Mouse (Mus musculus) small intestine, adult 2 months (tissue): ENCODE measurements around the gene Masp1.

ENCODE experiments used
- CTCF ChIP-seq: fragments of 200-500 bp; IDR thresholded peaks from 2 replicates; pipeline ENCODE4 v1.5.1; 2012; ENCODE audit warnings: low read depth, mild to moderate bottlenecking, control low read depth, inconsistent platforms, low read length, moderate library complexity, mixed read lengths; ENCODE audit not compliant: insufficient replicate concordance, insufficient read length; ENCODE audit errors: extremely low read depth
- POLR2A ChIP-seq: fragments of 200-500 bp; IDR thresholded peaks from 2 replicates; pipeline ENCODE4 v1.6.1; 2012; ENCODE audit warnings: low read depth, mild to moderate bottlenecking, control low read depth, inconsistent platforms, low read length, moderate library complexity

DNA sequence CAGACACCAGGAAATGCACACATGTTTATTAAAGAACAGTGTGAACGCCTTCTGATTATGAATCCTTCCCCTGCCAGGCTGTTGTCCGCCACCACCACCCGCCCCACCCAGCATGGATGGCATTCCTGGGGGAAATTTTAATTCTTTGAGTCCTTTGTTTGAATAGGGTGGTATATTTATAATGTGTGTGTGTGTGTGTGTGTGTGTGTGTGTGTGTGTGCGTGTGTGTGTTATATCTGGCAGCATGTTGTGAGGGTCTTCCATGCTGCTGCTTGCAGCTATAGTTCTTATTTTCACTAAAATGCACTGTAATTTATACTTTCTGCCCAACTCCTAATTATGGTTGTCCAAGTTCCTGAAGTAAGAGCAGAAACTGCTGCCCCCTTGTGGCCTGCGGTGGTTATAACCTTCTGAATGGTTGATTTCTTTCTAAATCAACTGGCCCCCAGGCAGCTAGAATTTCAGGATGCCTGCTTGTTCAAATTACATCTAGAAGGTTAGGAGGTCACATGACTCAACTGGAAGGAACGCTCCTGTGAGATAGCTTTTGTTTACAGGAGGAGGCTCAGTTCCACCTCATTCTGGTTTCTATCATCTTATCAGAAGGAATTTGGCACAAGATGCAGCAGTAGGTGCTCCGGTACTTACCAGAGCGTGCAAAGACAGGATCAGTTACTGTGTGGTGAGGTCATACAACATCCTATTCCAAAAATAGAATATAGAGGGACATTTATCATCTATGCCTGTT lies 117.4 kb downstream of the Masp1 start:
- TF ChIP-seq CTCF (no peak), POLR2A (no peak)
